Mouse (Mus musculus) T-cell, adult 2 months (primary cell): ENCODE measurements around the gene Slc25a18.

Experiments
- DNase-seq: peaks from one replicate; pipeline ENCODE4 v3.0.0; 2022; ENCODE audit warnings: low spot score

Slc25a18 gene

DNA sequence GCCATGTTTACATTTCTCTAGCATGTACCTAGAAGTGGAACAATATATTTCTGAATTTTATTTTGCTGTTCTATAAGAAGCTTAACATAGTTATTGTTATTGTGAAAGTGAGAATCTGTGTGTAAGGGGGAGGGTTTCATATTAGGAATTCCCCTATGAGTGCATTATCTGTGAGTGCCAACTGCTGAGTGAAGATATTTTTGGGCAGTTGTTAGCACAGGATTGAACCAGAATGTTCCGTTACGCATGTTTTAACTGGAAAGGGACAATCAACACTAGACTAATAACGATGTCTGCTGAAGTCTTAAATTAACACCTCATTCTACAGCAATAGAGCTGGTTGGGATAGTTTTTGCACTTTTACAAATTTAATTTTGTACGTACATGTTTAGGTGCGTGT is 68.4 kb downstream of the Slc25a18 start:
- DNase-seq: no peak
